Mouse (Mus musculus): ENCODE data around the gene Pla2g12a. TPM values are rescaled to one million over a fixed set of nuclear protein-coding genes. Genes with fewer than 3 reads are reported as not detected.

Pla2g12a gene
- polyA plus RNA-seq, 1 experiment from 2014 or later, result 33.0 TPM

DNA sequence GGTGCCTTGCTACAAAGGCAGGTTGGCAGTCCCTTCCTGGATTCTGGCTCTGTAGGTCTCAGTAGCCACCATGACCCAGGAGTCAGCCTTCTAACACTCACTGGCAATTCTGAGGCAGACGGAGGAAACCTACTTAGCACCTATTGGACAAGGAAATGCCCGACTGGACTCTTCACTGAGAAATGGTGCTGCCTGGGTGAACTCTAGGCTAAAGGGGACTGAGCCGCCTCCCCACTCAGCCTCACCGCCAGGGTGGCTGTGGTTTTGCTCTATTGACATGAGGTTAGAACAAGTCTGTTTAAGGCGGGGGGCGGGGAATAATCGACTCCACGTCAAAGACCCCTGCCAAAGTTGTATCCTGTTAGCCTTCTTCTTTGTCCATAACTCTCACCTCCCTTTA is 25.5 kb downstream of the Pla2g12a start:
- no peak for ATAC-seq (ENCODE audit: low FRiP score)
- Histone ChIP-seq H3K4me2 (no peak overlapping the region), H3K27ac (no peak overlapping the region), H3K9ac (no peak overlapping the region), H3K4me3 (replicated peaks) (no peak overlapping the region), H3K27me3 (no peaks in the 10 kb centered on the region), H3K4me1 (peaks cover 17% of the 10 kb centered on the region), H3K9me3 (no peaks in the 10 kb centered on the region), H3K36me3 (replicated peaks) (peaks cover 15% of the 10 kb centered on the region)
- 87% methylated on average over 8 of the region's 8 CpGs for WGBS

DNA sequence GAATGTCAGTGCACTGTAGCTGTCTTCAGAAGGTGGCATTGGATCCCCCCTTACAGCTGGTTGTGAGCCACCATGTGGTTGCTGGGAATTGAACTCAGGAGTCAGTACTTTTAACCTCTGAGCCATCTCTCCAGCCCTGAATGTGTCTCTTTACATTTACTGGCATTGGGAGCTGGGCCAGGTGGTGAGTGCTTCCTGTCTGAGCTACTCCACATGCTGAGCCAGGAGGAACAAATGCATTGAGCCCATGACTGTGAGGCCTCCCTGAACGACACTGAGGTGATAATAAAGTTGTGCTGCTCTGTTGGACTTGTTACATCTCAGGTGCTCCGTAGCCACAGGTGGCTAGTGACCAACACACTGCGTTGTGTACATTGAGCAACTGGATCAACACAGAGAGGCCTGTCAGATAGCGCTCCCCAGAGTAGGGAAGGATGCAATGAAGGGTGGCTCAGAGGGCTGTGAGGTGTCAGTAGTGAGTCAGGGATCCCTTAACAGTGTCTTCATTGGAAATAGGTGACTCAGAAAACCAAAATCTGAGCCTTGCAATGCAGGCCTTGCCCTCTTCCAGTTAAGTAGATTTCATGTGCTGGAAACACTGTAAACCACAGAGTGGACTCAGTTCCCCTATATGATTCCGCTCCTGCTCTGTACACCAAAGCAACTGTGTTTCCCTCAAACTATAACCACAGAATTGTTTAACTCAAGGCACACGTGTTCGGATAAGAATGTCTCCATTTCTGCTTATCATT is 26.2 kb downstream of the Pla2g12a start:
- Histone ChIP-seq H3K9ac (no peak overlapping the region), H3K9me3 (no peaks in the 10 kb centered on the region), H3K4me2 (no peak overlapping the region), H3K36me3 (replicated peaks) (peaks cover 22% of the 10 kb centered on the region), H3K27me3 (no peaks in the 10 kb centered on the region), H3K27ac (no peak overlapping the region), H3K4me3 (replicated peaks) (no peak overlapping the region), H3K4me1 (peaks cover 17% of the 10 kb centered on the region)
- WGBS, result 93% methylated on average over 7 of the region's 7 CpGs
- no peak for ATAC-seq (ENCODE audit: low FRiP score)

DNA sequence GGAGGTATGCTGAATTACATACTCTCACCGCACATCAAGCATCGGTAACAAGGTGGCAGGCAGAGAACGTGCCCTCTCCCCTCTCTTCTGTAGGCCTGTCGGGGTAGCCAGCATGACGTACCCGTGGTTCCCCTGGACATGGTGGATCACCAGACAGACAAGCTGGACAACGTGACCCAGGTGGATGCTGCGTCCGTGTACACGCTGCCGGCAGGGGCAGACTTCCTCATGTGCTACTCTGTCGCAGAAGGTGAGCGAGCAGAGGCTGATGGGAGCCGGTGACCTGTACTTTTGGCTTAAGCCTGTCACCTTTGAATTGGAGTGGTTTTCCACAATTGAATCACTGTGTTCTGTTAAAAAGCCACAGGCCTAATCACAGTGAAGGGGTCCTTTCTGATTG is 33.6 kb downstream of the Pla2g12a start:
- Histone ChIP-seq H3K4me2 (no peak overlapping the region), H3K36me3 (replicated peaks) (peaks cover 51% of the 10 kb centered on the region), H3K9me3 (no peaks in the 10 kb centered on the region), H3K4me3 (replicated peaks) (no peak overlapping the region), H3K4me1 (no peaks in the 10 kb centered on the region), H3K9ac (no peak overlapping the region), H3K27me3 (no peaks in the 10 kb centered on the region), H3K27ac (no peak overlapping the region)
- no peak for ATAC-seq (ENCODE audit: low FRiP score)
- 93% methylated on average over 14 of the region's 14 CpGs for WGBS

DNA sequence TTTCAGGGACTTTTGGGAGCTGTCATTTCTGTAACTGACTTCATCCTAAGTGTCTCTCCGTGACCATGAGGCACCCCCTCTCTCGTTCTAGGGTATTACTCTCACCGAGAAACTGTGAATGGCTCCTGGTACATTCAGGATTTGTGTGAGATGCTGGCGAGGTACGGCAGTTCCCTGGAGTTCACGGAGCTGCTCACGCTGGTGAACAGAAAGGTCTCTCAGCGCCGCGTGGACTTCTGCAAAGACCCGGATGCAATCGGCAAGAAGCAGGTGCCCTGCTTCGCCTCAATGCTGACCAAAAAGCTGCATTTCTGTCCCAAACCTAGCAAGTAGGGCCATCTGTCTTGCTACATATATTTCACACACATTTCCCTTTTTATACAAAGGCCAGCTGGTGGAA is 34.8 kb downstream of the Pla2g12a start:
- H3K4me2 ChIP-seq, result no peak overlapping the region
- no peak overlapping the region for H3K9ac ChIP-seq
- 0 out of 2 replicates have a peak, but pooled peaks cover 1% of the 10 kb centered on the region for H3K4me1 ChIP-seq
- H3K36me3 ChIP-seq (replicated peaks), result peaks cover 47% of the 10 kb centered on the region
- H3K4me3 ChIP-seq (replicated peaks), result no peak overlapping the region
- H3K27me3 ChIP-seq, result no peaks in the 10 kb centered on the region
- ATAC-seq (ENCODE audit: low FRiP score), result no peak
- no peak overlapping the region for H3K27ac ChIP-seq
- H3K9me3 ChIP-seq, result no peaks in the 10 kb centered on the region
- 91% methylated on average over 13 of the region's 13 CpGs for WGBS

DNA sequence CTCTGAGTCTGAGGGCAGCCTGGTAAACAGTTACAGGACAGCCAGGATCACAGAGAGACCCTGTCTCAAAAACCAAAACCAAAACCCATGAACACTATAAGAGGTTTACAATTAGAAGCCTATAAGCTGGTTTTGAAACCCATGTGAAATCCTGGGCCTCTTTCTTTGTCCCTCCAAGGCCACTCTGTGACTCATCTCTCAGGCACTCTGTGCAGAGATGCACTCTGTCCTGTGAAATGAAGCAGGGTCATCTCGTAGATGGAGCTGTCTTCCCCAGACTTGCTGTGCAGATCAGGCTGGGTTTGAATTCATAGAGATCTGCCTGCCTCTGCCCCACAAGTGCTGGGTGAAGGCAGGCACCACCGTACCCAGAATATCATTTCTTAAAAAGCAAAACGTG is 39.0 kb downstream of the Pla2g12a start:
- Histone ChIP-seq H3K27me3 (no peaks in the 10 kb centered on the region; the same call in 1 of the 2 replicates), H3K9me3 (no peaks in the 10 kb centered on the region), H3K4me1 (0 out of 2 replicates have a peak, but pooled peaks cover 6% of the 10 kb centered on the region), H3K9ac (no peak overlapping the region), H3K27ac (no peak overlapping the region), H3K36me3 (replicated peaks) (peaks cover 16% of the 10 kb centered on the region), H3K4me2 (no peak overlapping the region), H3K4me3 (replicated peaks) (no peak overlapping the region)
- no peak for ATAC-seq (ENCODE audit: low FRiP score)
- 83% methylated on average over 3 of the region's 3 CpGs for WGBS

DNA sequence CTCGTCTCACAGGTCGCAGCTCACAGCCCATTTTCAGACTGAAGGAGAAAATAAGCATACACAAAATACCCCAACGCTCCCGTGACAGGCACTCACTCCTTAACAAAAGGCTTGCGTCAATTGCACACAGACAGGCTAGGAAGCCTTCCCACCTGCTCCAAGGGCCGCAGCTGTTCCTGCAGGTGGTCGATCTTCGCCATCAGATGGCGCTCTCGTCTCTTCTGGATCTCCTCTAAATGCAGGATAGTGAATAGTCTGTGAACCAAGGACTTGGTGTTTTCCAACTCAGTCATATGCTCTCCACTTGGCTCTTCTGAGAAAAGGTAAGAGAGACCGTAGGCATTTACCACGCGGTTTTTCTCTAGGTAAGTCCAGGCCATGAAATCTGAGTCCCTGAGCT is 40.0 kb downstream of the Pla2g12a start:
- no peak overlapping the region for H3K9ac ChIP-seq
- H3K27ac ChIP-seq, result no peak overlapping the region
- H3K4me2 ChIP-seq, result no peak overlapping the region
- WGBS, result 12% methylated on average over 13 of the region's 13 CpGs
- ATAC-seq (ENCODE audit: low FRiP score), result peak; percentile 87
- H3K36me3 ChIP-seq (replicated peaks), result peaks cover 8% of the 10 kb centered on the region; the same call in 1 of the 2 replicates
- no peak overlapping the region for H3K4me3 ChIP-seq (replicated peaks)
- 0 out of 2 replicates have a peak, but pooled peaks cover 6% of the 10 kb centered on the region for H3K4me1 ChIP-seq
- no peaks in the 10 kb centered on the region; the same call in 1 of the 2 replicates for H3K27me3 ChIP-seq
- H3K9me3 ChIP-seq, result no peaks in the 10 kb centered on the region

DNA sequence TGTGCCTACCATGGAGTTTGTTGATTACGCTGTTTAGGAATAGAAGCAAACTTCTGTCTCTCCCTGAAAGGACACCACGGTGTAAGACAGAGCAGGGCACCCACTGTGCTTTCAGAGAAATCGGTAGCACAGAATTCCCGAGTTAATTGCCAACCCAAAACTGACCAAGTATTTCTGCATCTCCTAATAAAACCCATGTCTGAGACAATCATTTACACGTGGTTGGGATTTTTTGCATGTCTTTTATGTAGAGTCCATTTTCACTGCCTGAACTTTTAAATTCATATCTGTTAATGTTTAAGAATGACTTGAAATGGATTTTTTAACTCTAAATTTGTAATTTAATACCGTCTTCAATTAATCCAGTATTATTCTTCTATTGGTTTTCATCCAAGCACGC is 45.2 kb downstream of the Pla2g12a start:
- Histone ChIP-seq H3K4me3 (replicated peaks) (no peak overlapping the region), H3K27ac (no peak overlapping the region), H3K4me1 (0 out of 2 replicates have a peak, but pooled peaks cover 1% of the 10 kb centered on the region), H3K27me3 (no peaks in the 10 kb centered on the region; the same call in 1 of the 2 replicates), H3K4me2 (no peak overlapping the region), H3K36me3 (replicated peaks) (no peaks in the 10 kb centered on the region), H3K9me3 (no peaks in the 10 kb centered on the region), H3K9ac (no peak overlapping the region)
- ATAC-seq (ENCODE audit: low FRiP score), result no peak
- 91% methylated on average over 7 of the region's 7 CpGs for WGBS

DNA sequence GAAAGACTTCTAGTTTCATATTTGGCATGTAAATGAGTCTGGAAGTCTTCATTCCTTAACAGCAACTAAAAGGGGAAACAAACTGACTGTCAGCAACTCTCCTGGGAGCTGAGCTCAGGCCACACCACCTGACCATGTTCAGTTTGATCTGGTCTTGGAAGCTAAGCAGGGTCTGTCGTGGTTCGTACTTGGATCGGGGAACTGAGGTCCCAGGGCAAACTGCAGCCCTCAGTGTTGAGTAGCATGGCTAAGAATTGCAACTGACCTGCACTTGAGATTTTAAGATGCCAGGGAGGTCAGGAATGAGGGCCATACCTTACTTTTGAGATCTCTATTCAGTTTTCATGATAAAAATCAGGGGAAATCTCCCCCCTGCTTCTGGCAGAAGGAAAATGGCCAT is 47.5 kb downstream of the Pla2g12a start:
- WGBS, result 94% methylated on average over 3 of the region's 3 CpGs
- Histone ChIP-seq H3K4me3 (replicated peaks) (no peak overlapping the region), H3K9me3 (no peaks in the 10 kb centered on the region), H3K4me2 (no peak overlapping the region), H3K27me3 (no peaks in the 10 kb centered on the region; the same call in 1 of the 2 replicates), H3K27ac (no peak overlapping the region), H3K9ac (no peak overlapping the region), H3K36me3 (replicated peaks) (no peaks in the 10 kb centered on the region), H3K4me1 (no peaks in the 10 kb centered on the region)
- no peak for ATAC-seq (ENCODE audit: low FRiP score)

DNA sequence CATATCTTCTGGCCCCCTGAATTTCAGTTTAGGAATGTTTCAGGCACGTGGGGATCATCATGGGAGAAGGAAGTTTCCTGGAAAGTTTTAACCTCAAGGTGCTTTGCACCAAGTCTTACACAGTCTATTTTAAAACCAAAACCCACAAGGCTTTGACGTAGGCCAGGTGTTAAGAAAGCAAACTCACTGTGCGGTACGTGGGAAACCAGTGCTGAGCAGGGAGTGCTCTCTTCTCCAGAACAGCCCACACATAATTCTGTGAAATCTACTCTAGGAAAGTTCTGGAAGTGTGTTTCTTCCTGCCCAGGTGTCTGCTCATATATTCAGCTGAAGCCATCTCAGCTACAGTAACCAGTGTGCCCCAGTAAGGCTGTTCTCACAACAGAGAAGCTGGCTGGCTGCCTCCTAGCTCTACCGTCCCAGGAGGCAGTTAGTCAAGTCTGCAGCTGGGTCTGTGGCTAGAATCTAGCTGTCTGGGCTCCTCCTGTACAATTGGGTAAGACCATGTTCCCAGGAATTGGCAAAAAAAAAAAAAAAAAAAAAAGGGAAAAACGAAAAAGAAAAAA is 51.9 kb downstream of the Pla2g12a start:
- Histone ChIP-seq H3K27ac (no peak overlapping the region), H3K36me3 (replicated peaks) (no peaks in the 10 kb centered on the region), H3K4me3 (replicated peaks) (no peak overlapping the region), H3K9me3 (no peaks in the 10 kb centered on the region), H3K4me2 (no peak overlapping the region), H3K27me3 (no peaks in the 10 kb centered on the region), H3K9ac (no peak overlapping the region), H3K4me1 (no peaks in the 10 kb centered on the region)
- ATAC-seq (ENCODE audit: low FRiP score), result no peak
- WGBS, result 88% methylated on average over 5 of the region's 6 CpGs

DNA sequence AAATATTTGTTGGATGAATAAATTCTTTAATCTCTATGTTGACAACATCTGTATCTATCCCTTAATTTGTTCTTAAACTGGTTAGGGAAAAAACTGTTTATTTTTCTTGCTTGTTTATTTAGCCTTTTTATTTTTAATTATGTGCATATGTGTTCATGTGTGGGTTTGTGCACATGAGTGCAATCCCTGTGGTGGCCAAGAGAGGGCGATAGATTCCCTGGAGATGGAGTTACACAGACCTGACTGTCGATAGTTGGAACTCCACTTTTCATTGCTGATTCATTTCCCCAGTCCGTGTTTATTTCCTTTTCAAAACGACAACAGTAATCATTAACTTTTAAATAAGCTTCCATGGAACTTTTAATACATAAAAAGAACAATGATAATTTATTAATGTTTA is 54.0 kb downstream of the Pla2g12a start:
- Histone ChIP-seq H3K36me3 (replicated peaks) (no peaks in the 10 kb centered on the region), H3K27me3 (no peaks in the 10 kb centered on the region), H3K4me2 (no peak overlapping the region), H3K4me3 (replicated peaks) (no peak overlapping the region), H3K4me1 (peaks cover 4% of the 10 kb centered on the region; the same call in 1 of the 2 replicates), H3K9me3 (no peaks in the 10 kb centered on the region), H3K9ac (no peak overlapping the region), H3K27ac (no peak overlapping the region)
- 52% methylated on average over 4 of the region's 4 CpGs for WGBS
- ATAC-seq (ENCODE audit: low FRiP score), result no peak

DNA sequence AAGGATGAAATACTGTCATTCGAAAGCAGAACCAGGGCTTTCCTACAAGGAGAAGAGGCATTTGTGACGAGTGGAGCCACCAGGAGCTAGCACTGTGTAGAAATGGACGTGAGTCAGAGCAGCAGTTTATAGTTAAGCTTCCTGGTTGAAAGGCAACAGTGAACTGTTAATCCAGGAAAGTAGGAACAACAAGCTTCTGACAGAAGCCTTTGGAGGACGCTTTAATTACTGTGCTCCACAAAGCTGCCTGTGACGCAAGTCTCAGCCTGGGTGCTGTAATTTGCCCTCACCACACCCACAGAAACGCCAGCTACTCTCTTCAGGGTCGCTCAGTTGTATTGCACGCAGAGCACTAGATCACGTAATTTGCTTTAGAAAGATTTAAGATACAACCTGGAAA is 58.2 kb downstream of the Pla2g12a start:
- 31% methylated on average over 9 of the region's 9 CpGs for WGBS
- no peak overlapping the region for H3K27ac ChIP-seq
- H3K4me2 ChIP-seq, result no peak overlapping the region
- H3K9me3 ChIP-seq, result no peaks in the 10 kb centered on the region
- peaks cover 4% of the 10 kb centered on the region; the same call in 1 of the 2 replicates for H3K4me1 ChIP-seq
- H3K4me3 ChIP-seq (replicated peaks), result no peak overlapping the region
- no peak overlapping the region for H3K9ac ChIP-seq
- ATAC-seq (ENCODE audit: low FRiP score), result no peak
- no peaks in the 10 kb centered on the region for H3K36me3 ChIP-seq (replicated peaks)
- no peaks in the 10 kb centered on the region for H3K27me3 ChIP-seq

DNA sequence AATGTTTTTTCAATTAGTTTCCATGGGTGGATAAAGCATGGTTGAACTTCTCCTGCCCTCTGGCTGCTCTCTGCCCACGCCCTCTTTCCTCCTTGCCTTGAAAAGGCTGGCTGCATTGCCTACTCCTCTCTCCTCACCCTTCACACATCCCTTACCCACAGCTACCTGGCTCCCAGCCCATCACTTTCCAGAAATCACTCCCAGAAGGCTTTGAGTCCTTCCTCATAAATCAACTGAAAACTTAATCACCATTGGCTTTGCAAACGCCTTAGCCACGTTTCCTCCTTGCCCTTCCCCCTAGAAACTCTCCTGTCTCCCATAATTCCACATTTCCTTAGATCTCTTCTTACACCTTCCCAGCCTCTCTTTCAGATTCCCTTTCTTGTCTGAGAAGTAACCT is 59.4 kb downstream of the Pla2g12a start:
- Histone ChIP-seq H3K27me3 (no peaks in the 10 kb centered on the region), H3K4me2 (no peak overlapping the region), H3K36me3 (replicated peaks) (no peaks in the 10 kb centered on the region), H3K27ac (no peak overlapping the region), H3K9ac (no peak overlapping the region), H3K4me3 (replicated peaks) (no peak overlapping the region), H3K4me1 (peaks cover 4% of the 10 kb centered on the region; the same call in 1 of the 2 replicates), H3K9me3 (no peaks in the 10 kb centered on the region)
- 60% methylated on average over 3 of the region's 3 CpGs for WGBS
- no peak for ATAC-seq (ENCODE audit: low FRiP score)

DNA sequence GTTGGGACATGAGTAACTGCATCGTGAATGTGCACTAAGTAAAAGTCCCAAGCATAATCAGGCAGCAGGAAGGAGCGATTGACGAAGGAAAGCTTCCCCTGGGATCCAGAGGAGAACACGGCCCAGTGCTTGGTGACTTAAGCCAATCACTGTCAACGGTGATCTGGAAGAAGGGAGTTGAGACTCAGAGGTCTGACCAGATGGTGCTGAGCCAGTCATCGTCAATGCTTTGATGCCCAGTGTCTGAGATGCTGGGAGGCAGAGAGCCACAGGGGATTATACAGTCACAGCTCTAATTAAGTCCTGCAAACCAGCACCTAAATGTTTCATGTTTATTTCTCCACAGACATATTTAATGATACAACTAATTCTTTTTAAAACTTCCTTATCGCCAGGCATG is 60.7 kb downstream of the Pla2g12a start:
- Histone ChIP-seq H3K4me1 (peaks cover 4% of the 10 kb centered on the region; the same call in 1 of the 2 replicates), H3K27ac (no peak overlapping the region), H3K27me3 (no peaks in the 10 kb centered on the region), H3K9ac (no peak overlapping the region), H3K36me3 (replicated peaks) (no peaks in the 10 kb centered on the region), H3K4me2 (no peak overlapping the region), H3K4me3 (replicated peaks) (no peak overlapping the region), H3K9me3 (no peaks in the 10 kb centered on the region)
- ATAC-seq (ENCODE audit: low FRiP score), result no peak
- 72% methylated on average over 7 of the region's 7 CpGs for WGBS

Measured in forebrain, embryonic 12.5 days (tissue).